Mouse (Mus musculus) lung, adult 18-20 months (tissue): ENCODE results near the gene Wbp2.
"Not testable (repeated sequence)": the region's sequence is repeated elsewhere in the genome, so short reads cannot be mapped to it uniquely, and the experiment has no call there.

Experiments
- DNase-seq, 2 experiments: peaks; one replicate each; pipeline ENCODE4 v3.0.0; 2022; ENCODE audit warnings: mixed read lengths in 2 of 2

Gene Wbp2

DNA sequence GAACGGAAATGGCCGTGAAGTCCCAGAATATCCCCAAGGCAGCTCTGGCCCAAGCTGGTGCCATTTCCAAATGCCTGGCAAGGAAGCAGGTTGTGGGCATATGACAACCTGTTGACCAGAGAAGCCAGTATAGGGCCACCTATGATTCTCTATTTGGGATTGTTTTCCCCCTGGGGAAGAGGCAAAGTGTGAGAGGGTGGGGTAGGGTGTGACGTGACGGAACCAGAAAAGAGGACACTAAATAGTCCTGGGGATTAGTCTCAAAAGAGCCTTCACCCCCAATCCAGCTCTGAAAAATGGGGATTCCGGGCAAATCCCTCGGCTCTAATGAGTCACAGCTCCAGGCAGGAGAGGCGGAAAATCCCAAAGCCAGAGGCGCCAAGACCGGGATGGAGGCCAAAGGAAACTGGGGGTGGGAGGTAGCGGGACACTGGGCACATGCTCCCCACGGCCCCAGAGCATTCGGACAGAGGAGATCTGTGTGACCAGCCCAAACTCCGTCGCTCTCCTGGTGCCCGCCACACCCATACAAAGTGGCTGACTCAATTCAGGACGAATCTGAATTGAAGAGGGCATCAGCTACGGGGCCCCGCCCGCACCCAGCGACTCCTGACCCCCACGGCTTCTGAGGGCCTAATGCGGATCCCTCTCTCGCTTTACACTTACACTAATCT, 21.8 kb upstream of the Wbp2 start:
- DNase-seq: peak; percentile 76

GRCm38 (mm10) chr11:116107777-116108285, 21.0 kb upstream of the Wbp2 start:
- no peak for DNase-seq

DNA sequence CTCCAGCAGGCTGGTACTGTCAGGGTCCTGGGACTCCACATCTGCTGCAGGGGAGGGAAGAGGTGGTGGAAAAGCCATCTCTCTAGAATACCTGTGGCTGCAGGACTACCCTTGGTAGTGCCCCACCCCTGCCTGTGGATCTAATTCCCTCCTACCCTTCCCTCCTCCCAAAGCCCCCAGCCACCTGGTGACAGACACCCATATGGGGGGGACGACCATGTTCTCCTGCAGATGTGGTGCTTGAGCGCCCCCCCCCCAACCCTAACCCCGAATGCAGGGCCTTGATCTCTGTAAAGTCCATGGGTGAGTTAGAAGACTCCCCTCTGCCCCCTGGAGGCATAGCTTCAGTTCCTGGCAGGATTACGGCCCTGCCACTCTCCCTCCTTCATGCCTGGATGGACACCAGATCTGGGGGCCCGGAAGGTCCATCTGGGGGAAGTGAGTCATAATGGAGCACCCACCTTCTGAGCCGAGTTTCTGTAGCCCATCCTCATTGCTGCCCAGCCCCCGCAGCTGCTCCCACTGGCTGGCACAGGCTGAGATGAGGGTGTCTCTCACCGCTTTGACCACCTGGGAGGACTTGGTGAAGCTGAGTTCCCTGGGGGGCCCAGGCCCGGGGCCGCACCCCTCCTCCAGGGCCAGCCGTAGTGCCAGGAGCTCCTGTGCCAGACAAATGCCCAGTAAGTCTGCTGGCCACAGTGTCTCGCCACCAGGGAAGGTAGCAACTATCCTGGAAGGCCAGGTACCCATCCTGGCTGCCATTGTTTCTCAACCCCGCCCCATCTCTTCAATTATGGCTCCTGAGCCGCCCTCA, 20.4 kb upstream of the Wbp2 start:
- DNase-seq: no peak

GRCm38 (mm10) chr11:116106154-116106962, 19.6 kb upstream of the Wbp2 start:
- DNase-seq: no peak

DNA sequence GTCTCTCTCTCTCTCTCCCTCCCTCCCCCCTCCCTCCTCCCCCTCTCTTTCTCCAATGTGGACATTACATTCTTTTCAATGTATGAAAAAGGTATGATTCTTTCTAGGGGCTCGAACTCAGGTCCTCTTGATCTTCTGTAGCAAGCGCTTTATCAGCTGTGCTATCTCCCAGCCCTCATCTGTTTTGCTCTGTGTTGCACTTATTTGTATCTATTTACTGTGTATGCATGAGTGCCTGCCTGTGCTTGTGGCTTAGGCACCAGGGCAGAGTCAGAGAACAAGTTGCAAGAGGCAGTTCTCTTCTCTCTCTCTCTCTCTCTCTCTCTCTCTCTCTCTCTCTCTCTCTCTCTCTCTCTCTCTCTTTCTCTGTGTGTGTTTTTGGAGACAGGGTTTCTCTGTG, 18.3 kb upstream of the Wbp2 start:
- DNase-seq: no peak

DNA sequence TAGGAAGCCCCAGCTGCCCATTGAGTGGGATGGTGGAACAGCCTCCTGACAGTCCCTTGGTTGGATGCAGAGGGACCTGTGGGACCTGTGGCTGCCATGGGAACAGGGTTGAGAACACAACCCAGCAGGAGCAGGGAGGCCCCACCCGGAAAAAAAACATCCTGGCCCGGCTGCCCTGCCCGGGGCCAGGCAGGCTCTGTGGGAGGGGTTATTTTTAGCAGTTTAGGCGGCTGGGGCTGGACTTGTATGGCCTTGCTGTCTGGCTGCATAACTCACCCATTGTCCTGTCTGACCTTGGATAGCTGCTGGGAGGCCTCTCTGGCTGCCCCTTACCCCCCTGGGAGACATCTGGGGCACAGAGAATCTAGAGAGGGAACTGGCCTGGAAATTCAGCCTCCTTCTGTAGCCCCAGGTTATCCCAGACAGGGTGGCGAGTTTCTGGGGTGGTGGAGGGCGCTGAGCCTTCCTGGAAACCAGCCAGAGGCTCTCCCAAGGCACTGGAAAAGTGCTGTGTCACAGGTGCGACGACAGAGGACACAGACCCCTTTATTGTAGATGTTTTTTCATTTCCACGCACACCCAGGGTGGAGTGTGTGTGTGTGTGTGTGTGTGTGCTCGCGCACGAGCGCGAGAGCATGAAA, 17.3 kb upstream of the Wbp2 start:
- DNase-seq: peak; percentile 80 to 85

DNA sequence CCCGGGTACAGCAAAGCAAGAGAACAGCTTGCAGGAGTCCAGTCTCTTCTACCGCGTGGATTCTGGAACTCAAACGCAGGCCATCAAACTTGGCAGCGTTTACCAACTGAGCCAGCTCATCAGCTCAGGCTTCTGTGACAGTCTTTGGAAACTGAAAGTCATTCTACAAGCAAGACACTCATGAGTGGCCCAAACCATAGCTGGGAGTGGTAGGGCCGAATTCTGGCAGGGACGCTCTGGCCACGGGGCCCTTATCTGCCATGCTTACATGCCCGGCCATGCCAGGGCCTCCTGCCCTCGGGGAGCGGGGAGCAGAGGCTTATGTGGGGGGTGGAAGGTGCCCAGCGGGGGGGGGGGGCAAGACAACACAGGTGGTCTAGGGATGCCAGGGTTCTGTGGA, 16.8 kb upstream of the Wbp2 start:
- no peak for DNase-seq

GRCm38 (mm10) chr11:116102472-116102871, 15.7 kb upstream of the Wbp2 start:
- no peak for DNase-seq

GRCm38 (mm10) chr11:116101931-116102381, 15.2 kb upstream of the Wbp2 start:
- DNase-seq: peak; percentile 48 to 57

- no peak for DNase-seq
These were observed 14.0 kb upstream of the Wbp2 start for GRCm38 (mm10) chr11:116100839-116101238.

- DNase-seq: peak; percentile 83 to 87
These were observed 13.6 kb upstream of the Wbp2 start for GRCm38 (mm10) chr11:116100385-116100784.

GRCm38 (mm10) chr11:116099462-116099861, 12.7 kb upstream of the Wbp2 start:
- no peak for DNase-seq

DNA sequence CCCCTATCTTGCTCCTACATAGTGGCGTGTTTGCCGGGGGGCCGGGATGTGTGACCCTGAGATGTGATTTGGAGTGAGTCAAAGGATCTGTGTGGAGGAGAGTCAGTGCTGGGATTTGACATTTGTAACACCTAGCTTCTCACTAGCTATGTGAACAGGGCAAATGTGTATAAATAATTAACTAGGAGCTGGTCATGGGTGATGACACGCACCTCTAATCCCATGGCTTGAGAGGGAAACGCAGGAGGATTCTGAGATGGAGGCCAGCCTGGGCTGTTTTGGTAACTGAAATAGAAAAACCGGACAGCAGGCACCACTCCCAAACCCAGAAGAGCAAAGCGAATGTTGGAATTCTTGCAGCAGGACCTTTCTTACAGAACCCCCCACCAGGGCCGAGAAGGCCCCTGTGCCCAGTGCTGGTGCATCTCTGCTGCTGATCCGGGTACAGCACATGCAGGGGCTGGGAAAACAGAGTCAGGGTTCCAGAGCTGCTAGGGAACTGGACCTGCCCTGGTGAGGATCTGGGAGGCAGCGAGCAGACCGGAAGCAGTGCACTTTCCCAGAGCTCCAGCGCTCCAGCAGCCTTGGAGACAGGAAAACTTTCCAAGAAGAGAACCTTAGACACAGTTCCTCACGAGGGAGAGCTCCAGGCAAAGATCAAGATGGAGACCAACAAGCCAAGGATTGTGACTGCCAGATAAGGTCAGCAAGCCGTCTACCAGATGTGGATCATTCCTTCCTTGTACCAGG, 12.1 kb upstream of the Wbp2 start:
- no peak for DNase-seq

DNA sequence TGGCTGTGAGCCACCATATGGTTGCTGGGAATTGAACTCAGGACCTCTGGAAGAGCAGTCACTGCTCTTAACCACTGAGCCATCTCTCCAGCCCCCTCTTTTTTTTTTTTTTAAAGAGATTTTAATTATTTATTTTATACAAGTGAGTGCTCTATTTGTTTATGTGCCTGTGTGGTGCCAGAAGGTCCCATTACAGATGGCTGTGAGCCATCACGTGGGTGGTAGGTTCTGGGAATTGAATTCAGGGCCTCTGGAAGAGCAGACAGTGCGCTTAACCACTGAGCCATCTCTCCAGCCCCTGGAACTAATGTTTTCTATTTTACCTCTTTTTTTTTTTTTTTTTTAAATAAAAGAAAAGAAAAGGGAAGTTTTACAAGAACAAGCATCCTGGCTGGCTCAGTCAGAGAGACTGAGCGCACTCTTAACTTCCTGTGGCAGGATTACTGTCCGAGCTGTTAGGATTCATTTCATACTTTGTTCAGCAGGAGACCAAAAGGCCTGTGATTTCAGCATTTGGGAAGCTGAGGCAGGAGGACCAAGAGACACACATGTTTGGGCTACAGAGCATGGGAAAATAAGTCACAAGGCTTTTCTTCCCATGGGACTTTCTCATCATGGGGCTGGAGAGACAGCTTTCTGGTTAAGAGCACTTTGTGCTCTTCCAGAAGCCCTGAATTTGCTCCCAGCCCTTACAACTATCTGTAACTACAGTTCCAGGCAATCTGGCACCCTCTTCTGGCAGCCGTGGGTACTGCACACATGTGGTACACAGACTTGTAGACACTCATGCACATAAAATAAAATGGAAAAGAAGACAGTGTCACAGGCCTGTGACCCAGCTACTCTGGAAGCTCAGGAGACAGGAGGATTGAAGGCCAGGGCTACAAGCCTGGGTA, 9.7 kb upstream of the Wbp2 start:
- no peak for DNase-seq

DNA sequence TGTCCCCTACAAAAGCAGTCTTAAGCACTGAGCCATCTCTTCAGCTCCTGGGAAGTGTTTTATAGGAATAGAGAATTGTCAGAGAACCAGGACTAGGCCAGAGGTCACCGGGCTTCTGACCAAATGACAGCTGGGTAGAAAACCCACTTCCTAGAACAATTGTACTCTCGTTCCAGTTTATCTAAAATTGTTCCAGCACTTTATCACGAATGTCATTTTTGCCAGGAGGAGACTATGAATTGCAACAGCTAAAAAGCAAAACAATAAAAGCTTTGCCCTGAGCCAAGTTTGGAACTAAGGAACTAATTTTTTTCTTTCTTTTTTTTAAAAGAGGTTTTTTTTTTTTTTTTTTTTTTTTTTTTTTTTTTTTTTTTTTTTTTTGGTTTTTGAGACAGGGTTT, 8.8 kb upstream of the Wbp2 start:
- DNase-seq: peak; percentile 69 to 75

DNA sequence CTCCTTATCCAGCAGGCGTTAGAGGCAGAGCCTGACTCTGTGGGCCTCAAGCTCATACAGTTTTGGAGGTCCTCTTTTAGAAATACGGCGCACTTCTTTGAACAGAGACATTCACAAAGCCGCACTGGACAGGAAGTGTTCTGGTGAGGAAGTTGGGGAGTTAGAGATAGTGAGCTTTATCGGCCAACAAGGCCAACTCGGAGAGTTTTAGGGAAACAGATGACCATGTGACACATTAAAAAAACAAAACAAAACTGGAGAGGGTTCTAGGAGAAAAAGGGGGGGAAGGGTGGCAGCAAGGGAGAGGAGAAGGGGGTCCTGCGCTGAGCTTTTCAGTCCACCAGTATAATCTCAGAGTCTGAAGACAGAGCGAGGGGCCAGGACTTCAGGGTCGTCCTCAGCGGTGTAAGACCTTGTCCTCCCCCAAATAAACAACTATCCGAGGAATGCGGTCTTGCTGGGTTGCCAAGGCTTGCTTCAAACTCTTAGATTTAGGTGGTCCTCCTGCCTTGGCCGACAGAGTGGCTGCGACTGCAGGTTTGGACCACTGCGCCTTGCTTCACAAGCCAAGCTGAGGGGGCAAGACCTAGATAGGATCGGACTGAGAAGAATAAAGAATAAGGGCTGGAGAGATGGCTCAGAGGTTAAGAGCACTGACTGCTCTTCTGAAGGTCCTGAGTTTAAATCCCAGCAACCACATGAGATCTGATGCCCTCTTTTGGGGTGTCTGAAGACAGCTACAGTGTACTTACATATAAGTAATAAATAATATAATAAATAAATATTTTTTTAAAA, 7.2 kb upstream of the Wbp2 start:
- no peak for DNase-seq

DNA sequence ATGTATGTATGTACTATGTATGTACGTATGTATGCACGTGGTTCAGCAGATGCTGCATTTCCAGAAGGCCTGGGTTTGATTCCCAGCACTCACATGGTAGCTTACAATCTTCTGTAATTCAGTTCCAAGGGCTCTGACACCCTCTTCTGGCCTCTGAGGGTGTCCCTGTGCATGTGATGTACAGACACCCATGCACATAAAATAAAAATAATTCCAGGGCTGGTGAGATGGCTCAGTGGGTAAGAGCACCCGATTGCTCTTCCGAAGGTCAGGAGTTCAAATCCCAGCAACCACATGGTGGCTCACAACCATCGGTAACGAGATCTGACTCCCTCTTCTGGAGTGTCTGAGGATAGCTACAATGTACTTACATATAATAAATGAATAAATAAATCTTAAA, 6.2 kb upstream of the Wbp2 start:
- not testable (repeated sequence) for DNase-seq

DNA sequence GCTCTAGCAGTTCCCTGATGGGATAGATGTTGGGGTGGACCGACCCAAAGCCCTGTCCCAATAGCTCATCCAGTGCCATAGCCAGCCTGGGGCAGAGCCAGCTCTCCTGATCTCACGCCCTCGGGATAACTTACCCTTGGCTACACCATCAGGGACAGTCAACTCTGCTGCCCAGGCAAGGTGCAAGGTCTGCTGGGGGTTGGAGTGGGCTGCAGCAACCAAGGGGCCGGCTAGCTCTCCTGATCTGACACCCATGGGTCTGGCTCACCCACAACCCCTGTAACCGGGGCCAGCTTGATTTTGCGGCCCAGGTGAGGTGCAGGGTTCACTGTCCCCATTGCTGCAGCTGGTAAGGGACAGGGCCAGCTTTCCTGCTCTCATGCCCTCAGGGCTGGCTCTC, 4.8 kb upstream of the Wbp2 start:
- no peak for DNase-seq

DNA sequence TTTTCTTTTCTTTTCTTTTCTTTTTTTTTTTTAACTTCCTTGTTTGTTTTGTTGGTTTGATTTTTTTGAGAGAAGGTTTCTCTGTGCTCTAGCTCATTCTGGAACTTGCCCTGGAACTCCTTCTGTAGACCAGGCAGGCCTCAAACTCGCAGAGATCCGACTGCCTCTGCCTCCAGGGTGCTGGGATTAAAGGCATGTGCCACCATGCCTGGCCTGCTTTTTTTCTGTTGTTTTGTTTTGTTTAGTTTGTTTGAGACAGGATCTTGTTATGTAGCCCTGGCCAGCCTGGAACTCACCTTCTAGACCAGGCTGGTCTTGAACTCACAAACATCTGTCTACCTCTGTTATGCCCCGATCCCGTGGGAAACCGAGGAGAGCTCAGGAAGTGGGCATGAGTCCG, 2.8 kb upstream of the Wbp2 start:
- no peak for DNase-seq
